Mouse (Mus musculus) heart, embryonic 16.5 days (tissue): ENCODE results near the gene Fbxl3. TPM values are rescaled to one million over a fixed set of nuclear protein-coding genes. Genes with fewer than 3 reads are reported as not detected.

Experiments used
- polyA plus RNA-seq: library from polyadenylated mRNA; unstranded; fragments of >200 nt; fragmentation: Nextera tagmentation; extraction: Ambion mirVana; gene quantifications from 2 replicates; pipeline ENCODE4 v1.2.1, GENCODE M21; 2015

Fbxl3 gene
- polyA plus RNA-seq, 1 experiment from 2014 or later = 19.0 TPM

Other genes starting within 250 kb of the Fbxl3 start
- 5.3 and 6.7 TPM in 2 replicates for gene Kctd12, start 116.9 kb downstream of the Fbxl3 start, polyA plus RNA-seq
- 0.07 TPM in 1 of 2 replicates, not detected in the other for gene Acod1, start 52.6 kb downstream of the Fbxl3 start, polyA plus RNA-seq
- 27.6 and 27.7 TPM in 2 replicates for gene Cln5, start 29.4 kb downstream of the Fbxl3 start, polyA plus RNA-seq
- gene Mycbp2, start 247.2 kb upstream of the Fbxl3 start, polyA plus RNA-seq = 11.4 and 12.7 TPM in 2 replicates